Mouse (Mus musculus) lung, adult 18-20 months (tissue): ENCODE data around the gene Rftn1.
"Not testable (repeated sequence)": the region's sequence is repeated elsewhere in the genome, so short reads cannot be mapped to it uniquely, and the experiment has no call there.

ENCODE experiments used
- DNase-seq, 2 experiments: peaks; one replicate each; pipeline ENCODE4 v3.0.0; 2022; ENCODE audit warnings: mixed read lengths in 2 of 2

Gene Rftn1

GRCm38 (mm10) chr17:50127045-50127813 lies 63.2 kb downstream of the Rftn1 start:
- DNase-seq: no peak

GRCm38 (mm10) chr17:50126545-50126944 lies 63.9 kb downstream of the Rftn1 start:
- no peak for DNase-seq

GRCm38 (mm10) chr17:50125900-50126299 lies 64.6 kb downstream of the Rftn1 start:
- DNase-seq: no peak

DNA sequence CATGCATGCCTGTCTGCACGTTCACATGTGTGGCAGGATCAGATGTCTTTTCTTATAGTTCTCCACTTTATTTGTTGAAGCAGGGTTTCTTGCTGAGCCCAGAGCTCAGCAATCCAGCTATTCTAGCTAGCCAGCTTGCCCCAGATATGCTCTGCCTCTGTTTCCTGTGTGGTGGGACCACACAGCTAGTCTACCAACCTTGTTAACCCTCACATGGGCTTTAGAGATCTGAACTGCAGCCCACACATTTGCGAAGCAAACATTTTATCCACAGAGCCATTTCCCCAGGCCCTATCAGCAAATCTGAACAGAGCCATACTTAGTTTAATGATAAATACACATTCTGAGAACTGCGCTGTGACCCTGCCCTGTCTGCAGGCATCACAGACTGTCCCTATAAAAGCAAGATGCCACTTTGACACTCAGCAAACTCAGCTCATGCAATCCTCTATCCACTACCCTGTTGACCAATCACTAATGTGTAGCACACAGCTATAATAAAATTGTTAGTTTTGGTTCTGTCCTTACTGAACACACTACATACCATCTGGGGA lies 65.2 kb downstream of the Rftn1 start:
- DNase-seq: no peak

DNA sequence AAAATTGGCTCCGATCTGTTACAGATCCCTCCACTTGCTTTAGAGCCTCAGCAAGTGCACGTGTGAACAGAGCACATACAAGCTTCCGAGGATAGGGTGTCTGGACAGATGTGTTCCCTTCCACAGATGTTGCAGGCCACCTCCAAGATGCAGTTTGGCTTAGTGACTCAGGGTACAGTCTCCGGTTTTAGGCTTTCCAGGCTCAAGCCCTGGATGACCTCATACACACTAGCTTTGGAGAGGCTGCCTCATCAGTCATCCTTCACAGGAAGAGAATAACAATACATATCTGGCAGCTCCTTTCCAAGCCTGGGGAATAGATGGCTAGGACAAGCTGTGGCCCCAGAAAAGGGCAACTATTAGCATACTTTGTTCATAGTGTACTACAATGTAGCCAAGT lies 65.8 kb downstream of the Rftn1 start:
- no peak for DNase-seq

GRCm38 (mm10) chr17:50122555-50122954 lies 67.9 kb downstream of the Rftn1 start:
- no peak for DNase-seq

GRCm38 (mm10) chr17:50120098-50120497 lies 70.4 kb downstream of the Rftn1 start:
- peak; percentile 25 to 39 for DNase-seq

DNA sequence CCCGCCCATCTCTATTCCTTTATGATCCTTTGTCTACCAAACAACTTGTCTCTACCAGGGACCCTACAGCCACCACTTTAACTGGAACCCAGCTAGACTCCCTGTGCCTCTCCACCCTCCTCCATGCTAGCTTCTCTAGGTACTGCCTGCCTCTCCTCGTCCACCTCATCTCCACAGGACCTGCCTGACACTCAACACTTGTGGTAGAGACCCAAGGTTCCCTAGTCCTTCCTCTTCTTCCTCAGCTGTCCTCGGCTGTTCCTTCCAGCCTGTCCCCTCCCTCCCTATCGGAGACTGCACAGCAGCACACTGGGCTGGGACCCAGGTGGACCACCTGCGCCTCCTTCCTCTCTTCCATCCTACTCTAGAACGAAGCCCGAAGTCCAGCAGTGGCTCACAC lies 73.0 kb downstream of the Rftn1 start:
- no peak for DNase-seq

- no peak for DNase-seq
These were observed 73.5 kb downstream of the Rftn1 start for GRCm38 (mm10) chr17:50116980-50117379.

- DNase-seq: not testable (repeated sequence)
These were observed 74.1 kb downstream of the Rftn1 start for GRCm38 (mm10) chr17:50116401-50116800.

DNA sequence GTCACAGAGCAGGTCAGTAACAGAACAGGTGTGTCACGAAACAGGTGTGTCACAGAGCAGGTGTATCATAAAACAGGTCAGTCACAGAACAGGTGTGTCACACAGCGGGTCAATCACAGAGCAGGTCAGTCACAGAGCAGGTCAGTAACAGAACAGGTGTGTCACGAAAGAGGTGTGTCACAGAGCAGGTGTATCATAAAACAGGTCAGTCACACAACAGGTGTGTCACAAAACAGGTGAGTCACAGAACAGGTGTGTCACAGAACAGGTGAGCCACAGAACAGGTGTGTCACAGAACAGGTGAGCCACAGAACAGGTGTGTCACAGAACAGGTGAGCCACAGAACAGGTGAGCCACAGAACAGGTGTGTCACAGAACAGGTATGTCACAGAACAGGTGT lies 74.8 kb downstream of the Rftn1 start:
- DNase-seq: not testable (repeated sequence)

GRCm38 (mm10) chr17:50114659-50115058 lies 75.8 kb downstream of the Rftn1 start:
- DNase-seq: no peak

DNA sequence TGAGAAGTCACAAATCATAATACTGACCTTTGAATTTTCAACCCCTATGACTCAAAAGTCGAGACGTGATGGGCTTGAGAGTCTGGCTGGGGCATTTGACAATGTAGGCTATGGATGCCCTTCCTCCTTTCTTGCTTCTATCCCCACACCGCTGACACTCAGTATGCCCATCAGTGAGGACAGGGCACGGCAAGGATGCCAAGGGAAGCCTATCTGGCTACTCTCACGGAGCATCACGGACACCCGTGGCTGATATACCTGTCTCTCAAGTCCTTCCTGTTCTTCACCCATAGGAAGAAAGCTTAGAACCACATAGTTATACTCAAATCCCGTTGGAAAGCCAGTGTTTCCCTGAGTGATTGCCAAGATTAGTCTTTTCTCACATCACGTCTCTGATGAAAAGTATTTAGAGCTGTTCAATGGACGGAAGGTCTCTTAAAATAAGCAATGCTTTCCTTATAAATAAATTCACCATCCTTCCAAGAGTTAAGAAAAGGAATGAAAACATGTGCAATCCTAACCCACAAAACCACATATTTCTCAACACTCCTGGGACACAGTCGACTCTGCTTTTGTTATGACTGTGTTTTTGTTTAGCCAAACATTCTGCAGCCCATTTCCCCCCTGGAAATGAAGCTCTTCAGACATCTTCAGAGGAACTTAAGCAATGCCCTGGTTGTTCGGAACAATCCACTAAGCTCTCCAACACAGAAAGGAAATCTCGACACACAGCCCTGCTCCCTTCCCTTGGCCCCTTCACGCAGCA lies 79.6 kb downstream of the Rftn1 start:
- DNase-seq: peak; percentile 50 to 67

GRCm38 (mm10) chr17:50106811-50107210 lies 83.7 kb downstream of the Rftn1 start:
- DNase-seq: no peak

- no peak for DNase-seq
These were observed 86.3 kb downstream of the Rftn1 start for GRCm38 (mm10) chr17:50104131-50104530.

DNA sequence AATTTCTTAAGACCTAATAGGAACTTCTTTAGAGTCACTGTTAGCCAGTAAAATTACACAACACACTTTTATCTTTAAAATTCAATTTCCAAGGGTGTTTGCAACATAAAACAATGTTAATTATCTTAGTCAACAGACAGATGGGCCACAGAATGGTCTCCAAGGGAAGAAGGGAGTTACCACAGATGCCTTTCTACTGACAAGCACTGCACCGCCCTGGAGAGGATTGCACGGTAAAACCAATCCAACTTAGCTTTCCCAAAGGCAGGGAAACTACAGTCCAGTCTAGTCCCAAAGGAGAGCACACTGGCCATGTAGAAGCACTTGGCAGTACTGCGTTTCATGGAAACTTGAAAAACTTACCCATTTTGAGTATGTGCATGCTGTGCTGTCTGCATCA lies 89.1 kb downstream of the Rftn1 start:
- DNase-seq: no peak

DNA sequence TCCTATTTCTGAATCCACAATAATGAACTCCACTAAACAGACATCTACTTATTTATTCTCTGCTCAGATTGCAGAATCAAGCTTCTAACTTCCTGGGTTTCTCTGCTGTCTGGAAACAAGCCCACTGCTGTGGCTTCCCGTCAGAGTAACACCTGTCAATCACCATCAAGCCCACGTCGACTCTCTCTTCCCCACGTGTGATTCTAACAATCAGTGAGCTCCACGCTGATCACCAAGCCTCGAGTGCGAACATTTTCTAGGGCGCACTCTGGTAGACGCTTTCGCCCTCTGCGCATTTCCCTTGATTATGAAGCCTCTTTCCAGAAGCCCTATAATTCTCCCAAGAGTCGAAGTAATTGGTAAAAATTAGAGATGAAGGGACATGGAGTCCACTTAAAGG lies 90.4 kb downstream of the Rftn1 start:
- DNase-seq: no peak

DNA sequence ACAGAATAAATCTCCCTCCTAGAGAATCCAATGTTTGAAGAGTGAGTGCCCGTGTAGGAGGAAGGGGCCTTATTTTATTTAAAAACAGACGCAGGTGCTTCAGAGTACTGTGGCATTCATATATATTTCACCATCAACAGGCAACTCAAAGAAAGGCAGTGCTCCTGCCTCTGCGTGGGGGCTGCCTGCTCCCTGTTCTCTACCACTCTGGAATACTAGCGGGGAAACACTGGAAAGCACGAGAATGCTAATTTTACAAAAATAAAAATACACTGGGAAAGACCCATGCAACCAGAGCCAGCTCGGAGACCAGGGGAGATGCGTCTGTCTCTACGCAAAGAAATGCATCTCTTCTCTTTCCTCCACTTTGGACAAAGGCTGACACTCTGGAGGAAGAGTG lies 91.1 kb downstream of the Rftn1 start:
- DNase-seq: no peak

DNA sequence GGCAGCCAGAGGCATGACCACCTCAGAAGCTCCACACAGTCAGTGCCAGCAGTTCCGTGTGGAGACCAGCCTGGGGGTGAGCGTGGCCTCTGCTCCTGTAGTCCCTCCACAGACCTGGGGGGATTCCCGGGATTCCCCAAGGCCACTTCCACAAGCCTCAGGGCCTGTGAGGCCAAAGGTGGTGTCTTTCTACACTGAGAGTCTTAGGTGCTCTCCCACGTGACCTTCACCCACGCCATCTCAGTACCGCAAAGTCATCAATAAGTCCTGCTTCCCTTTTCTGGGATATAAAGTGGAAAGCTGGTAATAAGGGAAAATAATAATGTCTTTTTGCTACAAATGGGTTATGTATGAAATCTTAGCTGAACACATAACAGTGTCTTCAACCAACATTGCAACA lies 92.2 kb downstream of the Rftn1 start:
- no peak for DNase-seq

DNA sequence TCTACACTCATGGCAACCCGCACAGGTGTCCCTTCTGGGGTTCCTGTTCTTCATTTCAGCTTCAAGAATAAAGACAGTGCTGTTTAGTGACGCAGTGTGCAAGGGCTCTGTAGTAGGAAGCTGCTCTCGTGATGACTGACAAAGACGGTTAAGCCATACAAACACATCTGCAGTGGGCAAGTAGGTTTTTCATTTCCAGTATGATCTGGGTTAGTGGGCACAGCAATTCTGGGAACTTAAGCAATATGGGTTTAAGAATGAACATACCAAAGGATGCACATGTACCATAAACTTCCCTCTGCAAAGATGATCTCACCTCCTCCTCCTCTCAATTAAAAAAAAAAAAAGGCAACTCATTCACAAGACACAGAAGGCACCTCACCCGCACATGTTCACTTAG lies 92.6 kb downstream of the Rftn1 start:
- no peak for DNase-seq

GRCm38 (mm10) chr17:50096305-50096704 lies 94.2 kb downstream of the Rftn1 start:
- no peak for DNase-seq

- no peak for DNase-seq
These were observed 95.9 kb downstream of the Rftn1 start for GRCm38 (mm10) chr17:50094596-50094995.

DNA sequence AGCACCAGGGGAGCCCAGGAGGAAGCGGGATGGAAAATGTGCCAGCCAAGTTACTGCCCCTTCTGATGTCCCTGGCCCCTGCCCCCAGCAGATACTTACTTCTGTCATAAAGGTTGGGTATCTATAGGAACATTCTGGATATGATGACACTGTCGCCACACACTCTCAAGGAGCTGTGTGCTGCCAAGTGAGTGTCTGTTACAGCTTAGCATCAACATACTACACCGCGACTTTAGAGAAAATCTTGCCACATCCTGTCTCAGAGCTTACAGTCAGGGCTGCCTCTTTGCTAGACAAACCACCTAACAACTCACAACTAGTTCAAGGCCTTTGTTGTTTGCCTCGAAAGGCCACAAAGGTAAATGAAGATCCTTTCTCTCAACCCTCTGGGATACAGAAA lies 96.4 kb downstream of the Rftn1 start:
- no peak for DNase-seq

- DNase-seq: no peak
These were observed 97.1 kb downstream of the Rftn1 start for GRCm38 (mm10) chr17:50093356-50093755.
